Mouse (Mus musculus) layer of hippocampus, postnatal 25 days (tissue): ENCODE results near the gene Tex30. TPM values are rescaled to one million over a fixed set of nuclear protein-coding genes. Genes with fewer than 3 reads are reported as not detected.

ENCODE experiments used
- DNase-seq, 2 experiments: peaks; one replicate each; pipeline ENCODE4 v3.0.0; 2022; ENCODE audit warnings: mixed read lengths in 2 of 2, low spot score in 1 of 2; ENCODE audit errors: extremely low spot score in 1 of 2
- total RNA-seq, 2 experiments: library from RNA; stranded (reverse); gene quantifications; 2 replicates each; pipeline ENCODE4 v1.2.3; 2021

Gene Tex30
- 1 to 10 TPM; 7.3 to 9.9 TPM for total RNA-seq

- peak; percentile 82 to 84 for DNase-seq
Measured at GRCm38 (mm10) chr1:44102259-44102717, at the start of gene Tex30. Gene Tex30, minus strand, starts transcription at chr1:44102441.

GRCm38 (mm10) chr1:44148706-44149105 is 46.5 kb upstream of the Tex30 start:
- DNase-seq: no peak

GRCm38 (mm10) chr1:44147563-44148381 is 45.5 kb upstream of the Tex30 start, which contains the start of gene Ercc5:
Gene Ercc5, plus strand, starts transcription at chr1:44147744.
- DNase-seq: peak; percentile 71 to 74

GRCm38 (mm10) chr1:44142747-44143146 is 40.5 kb upstream of the Tex30 start:
- no peak for DNase-seq

GRCm38 (mm10) chr1:44140232-44140631 is 38.0 kb upstream of the Tex30 start:
- DNase-seq: no peak

- no peak for DNase-seq
Measured at GRCm38 (mm10) chr1:44129929-44130581, 27.8 kb upstream of the Tex30 start.

- no peak for DNase-seq
Measured at GRCm38 (mm10) chr1:44125590-44125989, 23.3 kb upstream of the Tex30 start.

- no peak for DNase-seq
Measured at GRCm38 (mm10) chr1:44122256-44122655, 20.0 kb upstream of the Tex30 start.

GRCm38 (mm10) chr1:44120074-44120406 is 17.8 kb upstream of the Tex30 start:
- no peak for DNase-seq

GRCm38 (mm10) chr1:44119201-44120073 is 17.2 kb upstream of the Tex30 start:
- peak; percentile 69 for DNase-seq

- peak; percentile 56 to 65 for DNase-seq
Measured at GRCm38 (mm10) chr1:44118239-44119054, 16.2 kb upstream of the Tex30 start, which contains the start of the genes Kdelc1 and Bivm. Gene Kdelc1, minus strand, starts transcription at chr1:44118808. Gene Bivm, plus strand, starts transcription at chr1:44118957.

GRCm38 (mm10) chr1:44117571-44117970 is 15.3 kb upstream of the Tex30 start:
- DNase-seq: no peak

GRCm38 (mm10) chr1:44102939-44103338 is 698 bp upstream of the Tex30 start:
- no peak for DNase-seq

- peak in 1 of 2 experiments; percentile 7 for DNase-seq
Measured at GRCm38 (mm10) chr1:44101448-44102225, 604 bp downstream of the Tex30 start.

GRCm38 (mm10) chr1:44064625-44065024 is 37.6 kb downstream of the Tex30 start:
- DNase-seq: peak; percentile 40 to 72

- no peak for DNase-seq
Measured at GRCm38 (mm10) chr1:44063439-44063838, 38.8 kb downstream of the Tex30 start.

- DNase-seq: no peak
Measured at GRCm38 (mm10) chr1:44061836-44062235, 40.4 kb downstream of the Tex30 start, which contains the start of gene Gm8251. Gene Gm8251, minus strand, starts transcription at chr1:44061936.

GRCm38 (mm10) chr1:44057805-44058204 is 44.4 kb downstream of the Tex30 start:
- no peak for DNase-seq

GRCm38 (mm10) chr1:44046556-44046955 is 55.7 kb downstream of the Tex30 start:
- DNase-seq: no peak
